Mouse (Mus musculus) kidney, adult 2 months (tissue): ENCODE results near the gene Cideb.

Source experiments
- CTCF ChIP-seq: fragments of 200-500 bp; conservative IDR thresholded peaks from 2 replicates; pipeline ENCODE4 v1.5.1; 2011; ENCODE audit warnings: low read depth, mild to moderate bottlenecking, control low read depth, low read length, moderate library complexity, mixed read lengths; ENCODE audit not compliant: insufficient read depth, insufficient read length
- POLR2A ChIP-seq: fragments of 200-500 bp; IDR thresholded peaks from one replicate; pipeline ENCODE4 v1.6.1; 2011; ENCODE audit warnings: low read depth, low read length, control low read depth

DNA sequence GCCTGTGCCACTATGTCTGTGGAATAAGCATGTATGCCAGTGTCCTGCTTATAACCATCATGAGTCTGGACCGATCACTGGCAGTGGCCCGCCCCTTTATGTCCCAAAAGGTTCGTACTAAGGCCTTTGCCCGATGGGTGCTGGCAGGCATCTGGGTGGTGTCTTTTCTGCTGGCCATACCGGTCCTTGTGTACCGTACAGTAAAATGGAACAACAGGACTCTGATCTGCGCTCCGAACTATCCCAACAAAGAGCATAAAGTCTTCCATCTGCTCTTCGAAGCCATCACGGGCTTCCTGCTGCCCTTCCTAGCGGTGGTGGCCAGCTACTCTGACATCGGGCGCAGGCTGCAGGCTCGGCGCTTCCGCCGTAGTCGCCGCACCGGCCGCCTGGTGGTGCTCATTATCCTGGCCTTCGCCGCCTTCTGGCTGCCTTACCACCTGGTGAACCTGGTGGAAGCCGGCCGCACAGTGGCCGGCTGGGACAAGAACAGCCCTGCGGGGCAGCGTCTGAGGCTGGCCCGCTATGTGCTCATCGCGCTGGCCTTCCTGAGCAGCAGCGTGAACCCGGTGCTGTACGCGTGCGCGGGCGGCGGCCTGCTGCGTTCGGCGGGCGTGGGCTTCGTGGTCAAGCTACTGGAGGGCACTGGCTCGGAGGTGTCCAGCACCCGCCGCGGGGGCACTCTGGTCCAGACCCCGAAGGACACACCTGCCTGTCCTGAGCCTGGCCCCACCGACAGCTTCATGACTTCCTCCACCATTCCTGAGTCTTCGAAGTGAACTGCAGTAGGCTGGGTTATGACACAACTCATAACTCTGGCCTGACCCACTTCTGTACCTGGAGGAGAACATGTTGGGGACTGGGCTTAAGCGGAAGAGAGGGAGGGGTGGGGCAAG is 9.5 kb upstream of the Cideb start:
- TF ChIP-seq CTCF = peak; percentile 58
- TF ChIP-seq POLR2A = no peak
